ENCODE assay signal across 12 mouse cellular contexts in genomic region chr9:40811860-40812259, GRCm38 (mm10). TPM values are rescaled to one million over a fixed set of nuclear protein-coding genes. Genes with fewer than 3 reads are reported as not detected.
DNase-seq lines count a peak whose midpoint lies in the region; ATAC-seq and TF ChIP-seq lines count a peak whose summit lies in the region.
"Had no signal": no experiment of that assay in that cellular context is flagged by ENCODE, and none has a peak within 500 bp of the region (broad histone marks: within the 10 kb centered on the region; RNA-seq: fewer than 3 reads in every experiment).

No protein-coding gene starts in this region.

- TF ChIP-seq CTCF in hindbrain, postnatal 0 days (IDR thresholded peaks at IDR 0.05; ENCODE audit: low read depth): peak; percentile 66

- WGBS in hindbrain, postnatal 0 days: 38% methylated on average over 2 of the region's 2 CpGs
- WGBS in hindbrain, embryonic 10.5 days: 52% methylated on average over 2 of the region's 2 CpGs
- WGBS in hindbrain, embryonic 12.5 days: 49% methylated on average over 2 of the region's 2 CpGs

- no peak overlapping the region for H3K4me2 ChIP-seq in hindbrain, postnatal 0 days (ENCODE audit: low read depth, low read length)
- H3K4me2 ChIP-seq in hindbrain, embryonic 12.5 days (replicated peaks): no peak overlapping the region
- H3K4me2 ChIP-seq: embryonic facial prominence, embryonic 15.5 days; heart, embryonic 13.5 days; midbrain, embryonic 11.5 days had no signal

- peak; percentile 65 for DNase-seq in hindbrain, postnatal 0 days (ENCODE audit: low spot score)
- no peak for DNase-seq in hindbrain, embryonic 10.5 days (ENCODE audit: low spot score)
- DNase-seq in spleen, postnatal 10 days (ENCODE audit: low spot score in 2 of 2): peak; percentile 32 to 60
- DNase-seq in spleen, adult 12 weeks (ENCODE audit: low spot score): no peak
- peak; percentile 63 to 83 for DNase-seq in cerebellum, postnatal 14 days
- peak; percentile 20 to 36 for DNase-seq in thymus, postnatal 36 days
- DNase-seq in left cerebral cortex, adult 9 months (ENCODE audit: low spot score in 2 of 2): no peak
- DNase-seq: right cerebral cortex, adult 18-20 months had no signal

- no peak overlapping the region for H3K4me3 ChIP-seq in hindbrain, postnatal 0 days (ENCODE audit: low read length)
- no peak overlapping the region for H3K4me3 ChIP-seq in hindbrain, embryonic 10.5 days
- H3K4me3 ChIP-seq in hindbrain, embryonic 12.5 days: no peak overlapping the region
- H3K4me3 ChIP-seq: embryonic facial prominence, embryonic 15.5 days; heart, embryonic 13.5 days had no signal

- H3K4me1 ChIP-seq in hindbrain, postnatal 0 days (ENCODE audit: insufficient read depth, low read length): peaks cover 12% of the 10 kb centered on the region
- peaks cover 28% of the 10 kb centered on the region for H3K4me1 ChIP-seq in hindbrain, embryonic 10.5 days (replicated peaks)
- peaks cover 26% of the 10 kb centered on the region for H3K4me1 ChIP-seq in hindbrain, embryonic 12.5 days

- H3K9ac ChIP-seq in hindbrain, postnatal 0 days (replicated peaks; ENCODE audit: low read length): no peak overlapping the region
- no peak overlapping the region for H3K9ac ChIP-seq in hindbrain, embryonic 12.5 days
- H3K9ac ChIP-seq: embryonic facial prominence, embryonic 15.5 days; heart, embryonic 13.5 days had no signal

- H3K27ac ChIP-seq in hindbrain, postnatal 0 days: no peak overlapping the region
- no peak overlapping the region for H3K27ac ChIP-seq in hindbrain, embryonic 10.5 days
- H3K27ac ChIP-seq in hindbrain, embryonic 12.5 days: no peak overlapping the region
- H3K27ac ChIP-seq: embryonic facial prominence, embryonic 15.5 days; heart, embryonic 13.5 days had no signal

- no peaks in the 10 kb centered on the region for H3K27me3 ChIP-seq in hindbrain, postnatal 0 days (ENCODE audit: insufficient read depth, low read length)
- no peaks in the 10 kb centered on the region for H3K27me3 ChIP-seq in hindbrain, embryonic 10.5 days (ENCODE audit: insufficient read depth, poor library complexity, severe bottlenecking)
- H3K27me3 ChIP-seq in hindbrain, embryonic 12.5 days: no peaks in the 10 kb centered on the region
- H3K27me3 ChIP-seq: embryonic facial prominence, embryonic 15.5 days; heart, embryonic 13.5 days had no signal

- ATAC-seq in hindbrain, postnatal 0 days: no peak
- no peak for ATAC-seq in hindbrain, embryonic 12.5 days (ENCODE audit: low FRiP score)

- H3K36me3 ChIP-seq in hindbrain, postnatal 0 days (ENCODE audit: insufficient read depth, low read length): peaks cover 1% of the 10 kb centered on the region; the same call in 1 of the 2 replicates
- H3K36me3 ChIP-seq in hindbrain, embryonic 10.5 days: peaks cover 16% of the 10 kb centered on the region
- H3K36me3 ChIP-seq in hindbrain, embryonic 12.5 days: peaks cover 11% of the 10 kb centered on the region

- no peaks in the 10 kb centered on the region for H3K9me3 ChIP-seq in hindbrain, postnatal 0 days (ENCODE audit: low read length)
- no peaks in the 10 kb centered on the region for H3K9me3 ChIP-seq in hindbrain, embryonic 10.5 days
- no peaks in the 10 kb centered on the region for H3K9me3 ChIP-seq in hindbrain, embryonic 12.5 days (replicated peaks)
- H3K9me3 ChIP-seq: embryonic facial prominence, embryonic 15.5 days; heart, embryonic 13.5 days had no signal

RNA-seq across cellular contexts. Expression of gene Hspa8, which starts 11.1 kb away (rescaled TPM):
- total RNA-seq in hindbrain, postnatal 0 days (2014; rRNA removed): 3,796 and 3,887 TPM in 2 replicates
- 2,316 and 2,371 TPM in 2 replicates for polyA plus RNA-seq in hindbrain, postnatal 0 days (2015; fragmentation: Nextera tagmentation; extraction: Ambion mirVana)
- polyA plus RNA-seq in hindbrain, embryonic 10.5 days (2016; fragmentation: Nextera tagmentation; extraction: Ambion mirVana): 2,933 and 3,536 TPM in 2 replicates
- 2,594 and 2,617 TPM in 2 replicates for polyA plus RNA-seq in hindbrain, embryonic 12.5 days (2016; fragmentation: Nextera tagmentation; extraction: Ambion mirVana)

Comparison
In these comparisons a context has a peak if more than half of its experiments do, and no peak if none do; other contexts are left out.
1. DNase-seq: peak in hindbrain, postnatal 0 days (single experiment), spleen, postnatal 10 days (2 of 2), cerebellum, postnatal 14 days (2 of 2) and thymus, postnatal 36 days (2 of 2); none in hindbrain, embryonic 10.5 days (single experiment), spleen, adult 12 weeks (single experiment) and left cerebral cortex, adult 9 months (0 of 2).